Mouse (Mus musculus): ENCODE measurements around the gene Gjc1.
A peak's percentile ranks its signal among the peaks of the same experiment; 100 is the strongest.

Gjc1 gene

GRCm38 (mm10) chr11:102819021-102819782, at the start of gene Gjc1:
TSS of gene Gjc1 (minus strand) at chr11:102819700.
- peak in 1 of 2 experiments; percentile 2 for DNase-seq (ENCODE audit: low spot score in 2 of 2)

- DNase-seq (ENCODE audit: low spot score in 2 of 2) = peak in 1 of 2 experiments; percentile 28
These were observed 44.8 kb upstream of the Gjc1 start for GRCm38 (mm10) chr11:102864272-102864671.

- DNase-seq (ENCODE audit: low spot score in 2 of 2) = no peak
These were observed 40.4 kb upstream of the Gjc1 start for GRCm38 (mm10) chr11:102859933-102860332.

- DNase-seq (ENCODE audit: low spot score in 2 of 2) = no peak
These were observed 39.5 kb upstream of the Gjc1 start for GRCm38 (mm10) chr11:102858951-102859350.

GRCm38 (mm10) chr11:102855941-102856340, 36.4 kb upstream of the Gjc1 start:
- no peak for DNase-seq (ENCODE audit: low spot score in 2 of 2)

GRCm38 (mm10) chr11:102853760-102854159, 34.3 kb upstream of the Gjc1 start:
- DNase-seq (ENCODE audit: low spot score in 2 of 2) = no peak

- peak; percentile 8 to 9 for DNase-seq (ENCODE audit: low spot score in 2 of 2)
These were observed 32.4 kb upstream of the Gjc1 start for GRCm38 (mm10) chr11:102851883-102852282.

- no peak for DNase-seq (ENCODE audit: low spot score in 2 of 2)
These were observed 26.4 kb upstream of the Gjc1 start for GRCm38 (mm10) chr11:102845926-102846325.

- no peak for DNase-seq (ENCODE audit: low spot score in 2 of 2)
These were observed 19.2 kb upstream of the Gjc1 start for GRCm38 (mm10) chr11:102838616-102839150.

GRCm38 (mm10) chr11:102838126-102838525, 18.6 kb upstream of the Gjc1 start:
- DNase-seq (ENCODE audit: low spot score in 2 of 2) = no peak

GRCm38 (mm10) chr11:102837385-102837784, 17.9 kb upstream of the Gjc1 start:
- no peak for DNase-seq (ENCODE audit: low spot score in 2 of 2)

GRCm38 (mm10) chr11:102836146-102836545, 16.6 kb upstream of the Gjc1 start:
- no peak for DNase-seq (ENCODE audit: low spot score in 2 of 2)

- no peak for DNase-seq (ENCODE audit: low spot score in 2 of 2)
These were observed 16.0 kb upstream of the Gjc1 start, which contains the start of gene Higd1b for GRCm38 (mm10) chr11:102835549-102835948. TSS of gene Higd1b (plus strand) at chr11:102835849.

- DNase-seq (ENCODE audit: low spot score in 2 of 2) = no peak
These were observed 14.7 kb upstream of the Gjc1 start for GRCm38 (mm10) chr11:102834219-102834618.

GRCm38 (mm10) chr11:102832700-102833297, 13.3 kb upstream of the Gjc1 start:
- no peak for DNase-seq (ENCODE audit: low spot score in 2 of 2)

GRCm38 (mm10) chr11:102830276-102830675, 10.8 kb upstream of the Gjc1 start:
- DNase-seq (ENCODE audit: low spot score in 2 of 2) = no peak

GRCm38 (mm10) chr11:102827097-102827496, 7.6 kb upstream of the Gjc1 start:
- no peak for DNase-seq (ENCODE audit: low spot score in 2 of 2)

GRCm38 (mm10) chr11:102826476-102826875, 7.0 kb upstream of the Gjc1 start:
- DNase-seq (ENCODE audit: low spot score in 2 of 2) = no peak

GRCm38 (mm10) chr11:102821231-102821630, 1.7 kb upstream of the Gjc1 start:
- no peak for DNase-seq (ENCODE audit: low spot score in 2 of 2)

- DNase-seq (ENCODE audit: low spot score in 2 of 2) = no peak
These were observed 932 bp upstream of the Gjc1 start for GRCm38 (mm10) chr11:102820432-102820831.

- DNase-seq (ENCODE audit: low spot score in 2 of 2) = no peak
These were observed 384 bp upstream of the Gjc1 start for GRCm38 (mm10) chr11:102819783-102820385.
